Comparison of ENCODE assay signal across 22 mouse cellular contexts in genomic region chr16:92420641-92421040, GRCm38 (mm10).
"Had no signal": no experiment of that assay in that cellular context is flagged by ENCODE, and none has a peak within 500 bp of the region (broad histone marks: within the 10 kb centered on the region; RNA-seq: fewer than 3 reads in every experiment).

No protein-coding gene starts in this region.

- H3K36me3 ChIP-seq: hindbrain, embryonic 12.5 days; intestine, embryonic 15.5 days; limb, embryonic 13.5 days; limb, embryonic 15.5 days had no signal

- H3K27me3 ChIP-seq: heart, embryonic 13.5 days; heart, embryonic 15.5 days; hindbrain, embryonic 12.5 days; intestine, embryonic 15.5 days; limb, embryonic 15.5 days; liver, embryonic 12.5 days had no signal

- H3K9me3 ChIP-seq: heart, embryonic 13.5 days; heart, embryonic 15.5 days; hindbrain, embryonic 10.5 days; hindbrain, embryonic 12.5 days; intestine, embryonic 15.5 days; limb, embryonic 13.5 days; limb, embryonic 15.5 days; liver, embryonic 12.5 days had no signal

- H3K4me3 ChIP-seq: gastrocnemius, adult 2 months; heart, embryonic 13.5 days; heart, embryonic 15.5 days; hindbrain, embryonic 10.5 days; hindbrain, embryonic 12.5 days; intestine, embryonic 15.5 days; layer of hippocampus, adult 2 months; limb, embryonic 13.5 days; limb, embryonic 15.5 days; liver, embryonic 12.5 days had no signal

- DNase-seq: gastrocnemius, postnatal 10 days; gastrocnemius, postnatal 25 days; heart, adult 18-20 months; heart, postnatal 4 days; kidney, adult 18-20 months; kidney, adult 8-10 months; kidney, postnatal 4 days; layer of hippocampus, adult 9-11 months; layer of hippocampus, postnatal 36 days had no signal

- ATAC-seq: hindbrain, embryonic 16.5 days; inflammation-experienced regulatory T-cells, adult 6 months; intestine, embryonic 15.5 days; intestine, postnatal 0 days; liver, embryonic 12.5 days had no signal
